Mouse (Mus musculus) activated CD4-positive, CD25-positive, alpha-beta regulatory T cell, adult 4 months (primary cell): Measurements from ENCODE around the gene Smco4. TPM values are rescaled to one million over a fixed set of nuclear protein-coding genes. Genes with fewer than 3 reads are reported as not detected.
"Not testable (repeated sequence)": the region's sequence is repeated elsewhere in the genome, so short reads cannot be mapped to it uniquely, and the experiment has no call there.

Experiments used
- ATAC-seq: one replicate; pipeline ENCODE4 v1.8.0; 2017
- polyA plus RNA-seq, 2 experiments: library from polyadenylated mRNA; unstranded; fragments of 100-300 nt; shearing (Covaris generic); gene quantifications; one replicate each; pipeline ENCODE4 v1.2.1; 2017

Gene Smco4
- 10 to 100 TPM; 26.7 to 55.5 TPM for polyA plus RNA-seq

DNA sequence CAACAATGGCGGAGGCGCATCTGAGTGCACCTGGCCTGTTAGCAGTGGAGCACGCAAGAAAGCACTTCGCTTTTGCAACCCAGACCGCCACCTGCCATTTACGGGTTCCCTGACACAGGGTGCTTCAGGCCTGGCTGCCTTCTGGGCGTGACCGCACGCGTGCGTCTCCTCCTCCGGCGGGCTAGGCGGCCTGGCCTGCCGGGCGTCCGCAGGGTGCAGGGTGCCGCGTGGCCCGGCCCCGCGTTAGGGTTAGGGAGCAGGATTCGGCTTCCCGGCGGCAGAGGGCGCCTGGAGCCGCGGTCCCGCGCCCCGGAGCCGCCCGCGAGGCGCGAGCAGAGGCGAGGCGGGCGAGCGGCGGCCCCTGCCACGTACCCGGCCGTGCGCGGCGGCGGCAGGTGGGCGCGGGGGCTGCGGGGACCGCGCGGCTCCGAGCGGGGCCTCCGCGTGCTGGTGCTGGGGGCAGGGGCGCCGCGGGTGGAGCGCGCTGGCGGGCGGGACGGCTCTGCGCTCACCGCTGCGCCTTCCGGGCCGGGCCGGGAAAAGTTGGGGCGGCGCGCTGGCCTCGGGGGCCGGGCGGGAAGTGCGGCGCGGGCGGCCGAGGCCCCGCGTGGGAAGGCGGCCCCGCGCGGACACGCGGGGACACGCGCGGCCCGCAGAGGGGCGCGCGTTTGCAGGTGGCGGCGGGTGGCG is at the start of gene Smco4:
TSS of gene Smco4 (plus strand) at position 198 of the 690 bp plus-strand sequence.
- ATAC-seq, result peak; percentile 86

DNA sequence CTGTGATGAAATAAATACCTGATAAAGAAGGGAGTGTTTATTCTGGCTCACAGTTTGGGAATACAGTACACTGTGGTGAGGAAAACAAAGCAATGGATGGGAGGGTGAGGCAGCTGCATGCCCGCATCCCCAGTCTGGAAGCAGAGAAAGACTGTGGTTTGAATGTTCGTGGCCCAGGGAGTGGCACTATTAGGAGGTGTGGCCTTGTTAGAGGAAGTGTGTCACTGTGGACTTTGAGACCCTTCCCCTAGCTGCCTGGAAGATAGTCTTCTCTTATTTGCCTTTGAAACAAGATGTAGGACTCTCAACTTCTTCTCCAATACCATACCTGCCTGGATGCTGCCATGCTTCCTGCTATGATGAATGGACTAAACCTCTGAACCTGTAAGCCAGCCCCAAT is 45.8 kb upstream of the Smco4 start:
- no peak for ATAC-seq

- ATAC-seq, result no peak
Measured at GRCm38 (mm10) chr9:15450921-15451320, 42.3 kb upstream of the Smco4 start.

- no peak for ATAC-seq
Measured at GRCm38 (mm10) chr9:15472256-15472655, 21.0 kb upstream of the Smco4 start.

DNA sequence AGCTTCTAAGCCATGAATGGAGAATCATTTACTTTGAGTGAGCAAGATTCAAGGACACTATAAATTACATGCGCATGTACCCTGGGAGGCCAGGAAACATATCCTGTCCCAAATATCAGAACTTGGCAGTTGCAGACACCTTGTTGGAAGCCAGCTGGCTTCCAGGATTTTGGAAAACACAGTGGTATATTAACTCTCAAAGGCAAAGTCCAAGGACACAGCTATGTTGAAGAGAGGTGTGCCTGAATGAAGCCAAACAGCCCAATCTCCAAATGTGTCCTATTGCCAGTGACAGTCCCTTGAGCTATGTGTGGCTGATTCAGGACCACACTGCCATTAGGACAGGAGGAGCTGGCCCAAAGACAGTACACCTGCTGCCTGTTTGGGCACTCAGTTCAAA is 20.0 kb upstream of the Smco4 start:
- ATAC-seq, result no peak

DNA sequence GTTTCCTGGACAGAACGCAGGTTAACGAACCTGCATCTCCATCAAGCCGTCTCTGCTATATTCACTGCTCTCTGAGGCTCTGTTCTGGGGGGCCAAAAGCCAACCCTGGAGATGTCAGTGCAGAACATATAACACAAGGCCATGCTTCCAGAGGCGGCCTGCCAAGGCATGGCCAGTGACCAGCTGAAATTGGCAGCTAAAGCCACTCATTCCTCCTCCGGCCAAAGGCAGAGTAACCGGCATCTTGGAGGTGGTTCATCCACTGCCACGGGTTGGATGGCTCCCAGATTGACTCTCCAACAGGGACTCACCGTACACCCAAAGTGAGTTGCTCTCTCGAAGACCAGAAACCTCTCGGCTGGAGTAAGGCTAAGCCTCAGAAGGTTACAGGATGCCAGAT is 15.7 kb upstream of the Smco4 start:
- ATAC-seq, result no peak

DNA sequence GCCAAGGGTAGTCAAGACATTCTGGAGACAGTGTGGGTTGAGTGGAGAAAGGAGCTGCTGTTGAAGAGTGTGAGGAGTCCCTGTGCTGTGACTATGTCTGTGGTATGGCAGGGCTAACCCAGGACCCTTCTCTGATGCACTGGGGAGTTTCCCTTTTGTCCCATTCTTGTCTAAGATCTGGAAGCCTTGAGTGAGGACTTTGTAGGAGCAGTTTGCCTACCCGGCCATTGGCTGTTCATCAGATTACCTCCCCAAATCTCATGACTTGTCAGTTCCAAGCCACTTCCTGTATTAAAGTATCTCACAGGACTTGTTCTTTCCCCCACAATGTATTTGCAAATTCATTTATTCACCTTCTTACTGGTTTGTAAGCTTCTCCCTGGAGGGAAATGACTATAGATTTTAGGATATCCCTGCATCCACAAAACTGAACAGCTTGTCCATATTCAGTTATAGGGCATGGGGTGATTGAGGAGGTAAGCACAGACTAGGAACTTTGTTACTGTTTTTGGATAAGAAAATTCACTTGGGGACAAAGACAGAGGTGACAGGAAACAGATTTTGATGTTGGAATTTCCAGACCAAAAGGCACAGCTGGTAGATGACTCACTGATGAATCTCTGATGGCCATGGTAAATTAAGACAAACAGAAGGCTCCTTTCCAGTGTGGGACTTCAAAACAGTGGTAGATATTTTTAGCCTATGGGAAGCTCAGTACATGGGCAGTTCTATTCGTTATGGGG is 5.4 kb upstream of the Smco4 start:
- no peak for ATAC-seq

DNA sequence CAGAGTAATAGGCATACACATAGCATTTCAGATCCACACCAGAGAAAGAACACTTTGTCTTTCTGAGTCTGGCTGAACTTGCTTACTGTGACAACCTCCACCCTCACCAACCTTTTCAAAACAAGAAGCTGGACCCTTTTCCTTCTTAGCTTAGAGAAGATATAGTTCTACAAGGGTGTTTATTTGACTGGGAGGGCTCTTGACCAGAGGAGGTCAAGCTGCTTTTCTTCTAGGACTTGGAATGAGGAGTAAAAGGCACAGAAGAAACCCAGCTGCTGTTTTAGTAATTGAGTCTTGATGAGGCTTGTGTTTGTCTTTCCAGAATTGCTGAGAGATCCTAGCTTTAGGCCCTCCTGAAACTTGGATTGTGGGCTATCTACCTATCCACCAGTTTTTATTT is 3.9 kb upstream of the Smco4 start:
- ATAC-seq, result no peak

- ATAC-seq, result no peak
Measured at GRCm38 (mm10) chr9:15490331-15491100, 2.7 kb upstream of the Smco4 start.

DNA sequence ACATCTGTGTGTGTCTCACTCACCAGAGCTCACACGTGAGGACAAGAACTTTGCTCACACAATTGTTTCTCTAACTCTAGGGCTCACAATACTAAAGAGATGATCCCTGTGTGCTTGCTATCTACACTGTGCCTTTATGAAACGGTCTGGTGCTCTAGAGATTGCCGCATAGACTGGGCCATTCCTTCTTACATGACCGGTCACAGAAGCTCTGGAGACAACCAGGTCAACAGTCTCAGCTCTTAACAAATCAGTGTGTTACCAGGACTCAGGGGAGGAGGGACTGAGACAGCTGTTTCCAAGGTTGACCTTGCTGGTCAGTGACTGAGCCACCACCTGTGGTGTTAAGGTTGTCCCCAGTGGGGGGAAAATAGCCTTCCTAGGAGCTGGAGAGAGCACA is 1.5 kb upstream of the Smco4 start:
- no peak for ATAC-seq

GRCm38 (mm10) chr9:15492401-15492800 is 831 bp upstream of the Smco4 start:
- no peak for ATAC-seq

DNA sequence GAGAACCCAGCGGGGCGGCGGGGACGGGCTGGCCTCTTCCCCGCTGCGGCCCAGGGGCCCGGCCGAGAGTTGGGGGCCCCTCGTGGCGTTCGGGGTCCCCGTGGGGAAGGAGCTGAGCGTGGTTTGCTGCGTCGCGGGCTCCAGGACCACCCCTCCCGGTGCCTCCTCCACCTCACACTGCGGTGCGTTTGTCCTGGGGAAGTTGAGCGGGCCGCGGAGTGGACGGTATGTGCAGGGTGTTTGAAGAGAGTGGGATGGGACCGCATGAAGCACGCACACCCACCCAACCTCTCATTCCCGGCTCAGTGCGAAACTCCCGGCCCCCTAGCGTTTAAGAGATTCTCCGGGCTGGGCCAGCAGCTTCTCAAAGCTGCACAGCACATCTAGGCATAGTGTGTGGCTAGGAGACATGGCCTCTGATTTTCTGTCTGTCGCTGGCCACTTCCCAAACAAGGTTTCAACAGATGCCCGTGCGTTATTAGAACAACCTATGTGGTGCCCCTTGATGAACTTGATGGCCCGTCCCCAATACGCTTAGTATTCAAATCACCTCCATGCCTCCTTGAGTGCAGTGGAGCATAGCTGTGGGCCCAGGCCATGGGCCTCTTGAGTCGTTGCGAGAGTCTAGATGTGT is 810 bp downstream of the Smco4 start:
- ATAC-seq, result peak; percentile 21

GRCm38 (mm10) chr9:15495281-15495680 is 2.0 kb downstream of the Smco4 start:
- not testable (repeated sequence) for ATAC-seq

- ATAC-seq, result no peak
Measured at GRCm38 (mm10) chr9:15495921-15496577, 2.8 kb downstream of the Smco4 start.

DNA sequence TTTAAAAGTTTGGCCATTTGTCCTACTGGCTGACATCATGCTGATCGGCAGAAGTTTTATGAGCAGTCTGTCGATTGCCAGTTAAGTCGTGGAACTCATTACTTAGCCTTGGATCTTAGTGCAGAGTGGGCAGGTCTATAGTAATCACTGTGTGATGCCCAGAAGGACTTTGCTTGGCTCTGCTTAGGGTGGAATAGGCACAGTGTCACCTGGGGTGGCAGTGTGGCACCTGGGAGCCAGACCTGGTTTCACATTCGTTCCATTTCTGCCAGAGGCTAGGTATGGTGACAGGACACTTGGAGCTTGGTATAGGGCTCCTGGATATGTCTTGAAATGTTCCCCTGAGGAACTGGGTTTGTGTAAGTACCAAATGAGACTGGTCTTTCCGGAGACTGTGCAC is 6.8 kb downstream of the Smco4 start:
- no peak for ATAC-seq

DNA sequence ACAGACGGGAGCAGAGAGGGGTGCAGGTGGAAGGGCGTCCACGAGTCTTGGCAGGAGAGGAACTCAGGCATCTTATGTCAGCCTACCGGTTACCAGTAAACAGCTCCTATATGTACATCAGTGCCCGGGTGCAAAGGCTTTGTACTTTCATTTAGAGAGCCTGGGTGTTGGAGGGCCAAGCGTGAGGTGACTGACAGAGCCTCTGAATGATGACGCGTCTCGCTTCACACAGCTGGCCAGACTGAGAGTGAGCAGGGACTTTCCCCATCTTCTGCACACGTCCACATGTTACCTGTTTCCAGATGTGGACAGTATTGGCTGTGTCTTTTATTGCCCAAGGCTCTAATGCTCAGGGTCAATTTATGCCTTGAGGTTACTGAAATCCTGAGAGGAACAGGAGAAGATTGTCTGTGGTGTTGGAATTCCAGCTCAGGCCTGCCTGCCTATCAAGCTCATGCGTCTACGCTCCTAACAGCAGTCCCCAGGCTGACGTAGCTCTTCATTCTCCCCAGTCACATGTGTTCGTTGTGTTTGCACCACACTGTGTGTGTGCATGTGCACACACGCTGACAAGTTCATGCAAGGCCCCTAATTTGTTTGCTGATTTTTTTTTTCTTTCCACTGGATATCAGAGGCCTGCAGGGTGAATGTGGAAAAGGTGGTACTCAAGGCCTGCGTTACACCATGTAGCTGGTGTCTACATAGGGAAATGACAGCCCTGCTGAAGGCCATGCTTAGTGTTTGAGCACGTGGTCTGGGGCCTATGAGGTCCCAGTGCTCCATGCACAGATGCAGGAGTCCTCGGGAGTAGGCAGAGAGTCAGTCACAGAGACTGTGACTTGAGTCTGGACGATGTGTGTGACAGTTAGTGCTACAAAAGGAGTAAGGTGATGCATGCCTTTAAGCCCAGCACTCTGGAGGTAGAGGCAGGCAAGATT is 8.4 kb downstream of the Smco4 start:
- peak; percentile 70 for ATAC-seq

DNA sequence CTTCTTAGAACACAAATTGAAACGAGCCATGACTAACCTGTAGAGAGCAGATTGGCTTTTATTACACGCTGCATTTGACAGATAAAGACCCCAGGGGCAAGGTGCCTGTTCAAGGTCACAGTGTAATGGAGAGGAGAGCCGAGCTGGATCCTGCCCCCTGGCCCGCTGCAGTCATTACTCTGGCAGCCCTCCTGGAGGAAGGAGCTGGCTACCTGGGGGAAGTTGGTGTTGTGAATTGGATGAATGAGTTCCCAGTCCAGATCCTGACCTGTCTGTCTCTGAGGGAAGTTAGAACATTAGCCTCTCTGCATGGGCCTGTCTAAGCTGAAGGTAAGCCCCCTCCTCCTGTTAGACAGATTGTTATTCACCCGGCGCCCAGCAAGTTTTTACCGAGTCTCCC is 9.2 kb downstream of the Smco4 start:
- no peak for ATAC-seq

DNA sequence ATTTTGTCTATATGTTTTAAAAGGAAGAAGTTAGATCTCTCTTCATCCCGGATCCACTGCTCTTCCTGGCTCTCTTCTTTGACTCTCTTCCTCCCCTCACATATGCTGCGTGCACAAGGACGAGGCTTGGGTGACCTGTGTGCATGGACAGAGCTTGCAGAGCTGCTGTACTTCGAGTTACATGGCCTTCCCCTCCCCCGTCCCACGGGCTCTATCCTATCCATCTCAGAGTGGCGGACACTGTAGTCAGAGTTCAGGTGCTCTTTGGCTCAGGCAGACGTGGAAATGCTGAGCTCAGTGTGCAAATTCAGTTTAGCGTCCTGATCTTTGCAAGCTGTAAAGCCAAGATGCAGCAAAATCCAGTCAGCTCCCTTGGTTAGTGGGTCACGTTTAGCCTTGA is 10.1 kb downstream of the Smco4 start:
- no peak for ATAC-seq

GRCm38 (mm10) chr9:15503827-15504226 is 10.6 kb downstream of the Smco4 start:
- no peak for ATAC-seq

GRCm38 (mm10) chr9:15505288-15505687 is 12.1 kb downstream of the Smco4 start:
- no peak for ATAC-seq

DNA sequence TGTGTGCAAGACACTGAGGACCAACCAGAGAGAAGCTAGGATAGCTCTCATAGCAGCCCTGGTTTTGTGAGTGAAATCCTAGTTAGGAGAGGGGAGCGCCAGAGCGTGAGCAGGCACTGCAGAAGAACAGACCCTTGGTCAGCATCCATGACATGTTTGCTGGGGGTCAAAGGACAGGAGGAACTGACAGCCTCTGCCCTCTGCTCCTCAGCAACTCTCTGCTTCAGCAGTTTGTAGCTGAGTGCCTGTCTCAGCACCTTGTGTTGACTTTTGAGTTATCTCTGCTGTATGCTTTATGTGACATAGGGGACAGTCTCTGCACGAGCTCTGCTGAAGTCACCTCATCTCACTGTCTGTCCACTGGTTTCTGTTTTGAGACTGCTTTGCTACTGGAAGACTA is 13.6 kb downstream of the Smco4 start:
- ATAC-seq, result no peak
